Mouse (Mus musculus) lung, postnatal 0 days (tissue): ENCODE measurements at regions not wholly inside any gene's neighbourhood (a gene's known extent, or its start where the extent isn't known, plus 50 kb on each side); places are given as distances from the start of the nearest gene placed in this dataset.

Experiments
- CTCF ChIP-seq: IDR thresholded peaks from 2 replicates; pipeline ENCODE4 v1.5.1; 2016; ENCODE audit warnings: antibody characterized with exemption, mild to moderate bottlenecking
- EP300 ChIP-seq: IDR thresholded peaks from 2 replicates; pipeline ENCODE4 v1.6.1; 2016; ENCODE audit warnings: antibody characterized with exemption, mild to moderate bottlenecking, control low read depth

- TF ChIP-seq EP300 (no peak), CTCF (no peak)
Measured at GRCm38 (mm10) chr1:76430041-76430610, 884.1 kb downstream of the Slc4a3 start.
